Mouse (Mus musculus) intestine, embryonic 15.5 days (tissue): Measurements from ENCODE around the gene Olfr1225. TPM values are rescaled to one million over a fixed set of nuclear protein-coding genes. Genes with fewer than 3 reads are reported as not detected.
"Not testable (repeated sequence)": the region's sequence is repeated elsewhere in the genome, so short reads cannot be mapped to it uniquely, and the experiment has no call there.

ENCODE experiments used
- ATAC-seq: fragments of 200-750 bp; cut with Nextera tagmentation; 2 replicates; pipeline ENCODE4 v1.8.0; 2017; ENCODE audit warnings: moderate TSS enrichment, moderate library complexity
- H3K27ac ChIP-seq: fragments of 300-500 bp; sonication (generic); 2 replicates; pipeline ENCODE4 v1.5.1; 2015; ENCODE audit warnings: mild to moderate bottlenecking, inconsistent platforms
- H3K27me3 ChIP-seq: fragments of 300-500 bp; sonication (generic); replicated peaks from 2 replicates; pipeline ENCODE4 v1.6.1; 2015; ENCODE audit warnings: inconsistent platforms
- H3K36me3 ChIP-seq: fragments of 300-500 bp; sonication (generic); 2 replicates; pipeline ENCODE4 v1.6.1; 2015; ENCODE audit warnings: inconsistent platforms
- H3K4me1 ChIP-seq: fragments of 300-500 bp; sonication (generic); replicated peaks from 2 replicates; pipeline ENCODE4 v1.6.1; 2015; ENCODE audit warnings: inconsistent platforms
- H3K4me2 ChIP-seq: fragments of 300-500 bp; sonication (generic); replicated peaks from 2 replicates; pipeline ENCODE4 v1.6.1; 2015; ENCODE audit warnings: mild to moderate bottlenecking, inconsistent platforms
- H3K4me3 ChIP-seq: fragments of 300-500 bp; sonication (generic); replicated peaks from 2 replicates; pipeline ENCODE4 v1.5.1; 2015; ENCODE audit warnings: inconsistent platforms
- H3K9ac ChIP-seq: fragments of 300-500 bp; sonication (generic); 2 replicates; pipeline ENCODE4 v1.6.1; 2015; ENCODE audit warnings: inconsistent platforms
- H3K9me3 ChIP-seq: fragments of 300-500 bp; sonication (generic); 2 replicates; pipeline ENCODE4 v1.6.1; 2016; ENCODE audit warnings: inconsistent platforms
- WGBS: fragments of 180-500 bp; shearing (Covaris S2); methylation state at CpG from one replicate; pipeline ENCODE4 v1.1.7; 2015; 5-methylcytosine and 5-hydroxymethylcytosine counted together
- polyA plus RNA-seq: library from polyadenylated mRNA; unstranded; fragments of >200 nt; fragmentation: Nextera tagmentation; extraction: Ambion mirVana; gene quantifications from 2 replicates; pipeline ENCODE4 v1.2.1, GENCODE M21; 2015

Olfr1225 gene
- not detected in 2 replicates for polyA plus RNA-seq

- H3K27me3 ChIP-seq = no peaks in the 10 kb centered on the region
- no peak for ATAC-seq
- no peak within 1 kb of the TSS for H3K27ac ChIP-seq
- H3K9ac ChIP-seq = no peak within 1 kb of the TSS
- H3K4me2 ChIP-seq = no peak within 1 kb of the TSS
- no peaks in the 10 kb centered on the region for H3K9me3 ChIP-seq
- no peaks in the 10 kb centered on the region for H3K4me1 ChIP-seq
- no peaks in the 10 kb centered on the region for H3K36me3 ChIP-seq
- WGBS = 91% methylated on average over 1 of the region's 1 CpGs
- no peak within 1 kb of the TSS for H3K4me3 ChIP-seq
Measured at GRCm38 (mm10) chr2:89174569-89174968, at the start of gene Olfr1225. Olfr1225 (minus strand) TSS chr2:89174669.

GRCm38 (mm10) chr2:89199948-89200347, 25.5 kb upstream of the Olfr1225 start, which contains the start of gene Olfr1226:
Olfr1226 (minus strand) TSS chr2:89200048.
- no peak within 1 kb of the TSS for H3K9ac ChIP-seq
- H3K27me3 ChIP-seq = no peaks in the 10 kb centered on the region
- ATAC-seq = no peak
- H3K27ac ChIP-seq = no peak within 1 kb of the TSS
- no peaks in the 10 kb centered on the region for H3K4me1 ChIP-seq
- no peaks in the 10 kb centered on the region for H3K9me3 ChIP-seq
- WGBS = 72% methylated on average over 2 of the region's 2 CpGs
- H3K4me2 ChIP-seq = no peak within 1 kb of the TSS
- no peak within 1 kb of the TSS for H3K4me3 ChIP-seq
- no peaks in the 10 kb centered on the region for H3K36me3 ChIP-seq

DNA sequence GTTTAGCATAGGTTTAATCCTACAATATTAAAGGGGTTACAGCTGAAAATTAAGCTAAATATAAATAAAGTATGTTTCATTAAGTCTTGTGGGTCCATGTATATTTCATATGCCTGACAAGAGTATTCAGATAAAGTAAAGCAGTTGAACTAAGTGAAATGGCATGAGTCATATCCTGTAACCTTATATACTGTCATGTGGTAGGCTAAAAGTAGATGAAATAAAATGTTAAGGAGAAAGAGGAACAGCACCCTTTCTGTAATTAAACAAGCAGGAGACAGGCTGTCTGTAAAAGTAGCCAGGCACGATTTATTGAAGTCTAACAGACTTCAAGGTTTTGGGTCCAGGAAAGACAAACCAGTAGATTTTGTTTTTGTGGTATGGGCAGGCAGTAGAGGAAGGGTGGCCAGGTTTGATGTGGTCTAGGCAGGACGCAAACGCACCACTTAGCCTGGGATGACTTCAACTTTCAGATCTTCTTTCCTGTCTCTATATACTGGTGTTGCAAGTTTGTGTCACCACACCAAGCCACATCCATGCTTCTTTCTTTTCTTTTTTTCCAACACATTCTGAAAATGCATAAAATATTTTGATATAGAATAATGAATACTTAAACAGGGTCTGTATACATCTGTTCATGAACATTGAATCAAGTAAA, 22.0 kb upstream of the Olfr1225 start:
- H3K4me2 ChIP-seq = no peak overlapping the region
- no peak overlapping the region for H3K27ac ChIP-seq
- no peak for ATAC-seq
- no peak overlapping the region for H3K4me3 ChIP-seq
- H3K9ac ChIP-seq = no peak overlapping the region
- no peaks in the 10 kb centered on the region for H3K36me3 ChIP-seq
- H3K9me3 ChIP-seq = no peaks in the 10 kb centered on the region
- H3K27me3 ChIP-seq = no peaks in the 10 kb centered on the region
- H3K4me1 ChIP-seq = no peaks in the 10 kb centered on the region
- 84% methylated on average over 3 of the region's 3 CpGs for WGBS

GRCm38 (mm10) chr2:89164711-89165110, 9.8 kb downstream of the Olfr1225 start:
- H3K27me3 ChIP-seq, H3K9me3 ChIP-seq, H3K4me2 ChIP-seq, H3K36me3 ChIP-seq, H3K9ac ChIP-seq, H3K27ac ChIP-seq, H3K4me1 ChIP-seq, ATAC-seq, H3K4me3 ChIP-seq: not testable (repeated sequence)
- 88% methylated on average over 4 of the region's 4 CpGs for WGBS

- not testable (repeated sequence) for H3K27ac ChIP-seq, H3K4me2 ChIP-seq, H3K9me3 ChIP-seq, ATAC-seq, H3K27me3 ChIP-seq, H3K4me1 ChIP-seq, H3K9ac ChIP-seq, H3K4me3 ChIP-seq, H3K36me3 ChIP-seq
- 94% methylated on average over 8 of the region's 8 CpGs for WGBS
Measured at GRCm38 (mm10) chr2:89163991-89164390, 10.5 kb downstream of the Olfr1225 start, which contains the start of gene Olfr1224-ps1. Olfr1224-ps1 (minus strand) TSS chr2:89164091.

- Histone ChIP-seq H3K9me3 (no peaks in the 10 kb centered on the region), H3K36me3 (no peaks in the 10 kb centered on the region), H3K4me1 (no peaks in the 10 kb centered on the region), H3K4me2 (no peak within 1 kb of the TSS), H3K9ac (no peak within 1 kb of the TSS), H3K27ac (no peak within 1 kb of the TSS), H3K27me3 (no peaks in the 10 kb centered on the region), H3K4me3 (no peak within 1 kb of the TSS)
- ATAC-seq = no peak
- 72% methylated on average over 1 of the region's 1 CpGs for WGBS
Measured at GRCm38 (mm10) chr2:89151460-89151859, 23.0 kb downstream of the Olfr1225 start, which contains the start of gene Olfr1223. Olfr1223 (minus strand) TSS chr2:89151560.

DNA sequence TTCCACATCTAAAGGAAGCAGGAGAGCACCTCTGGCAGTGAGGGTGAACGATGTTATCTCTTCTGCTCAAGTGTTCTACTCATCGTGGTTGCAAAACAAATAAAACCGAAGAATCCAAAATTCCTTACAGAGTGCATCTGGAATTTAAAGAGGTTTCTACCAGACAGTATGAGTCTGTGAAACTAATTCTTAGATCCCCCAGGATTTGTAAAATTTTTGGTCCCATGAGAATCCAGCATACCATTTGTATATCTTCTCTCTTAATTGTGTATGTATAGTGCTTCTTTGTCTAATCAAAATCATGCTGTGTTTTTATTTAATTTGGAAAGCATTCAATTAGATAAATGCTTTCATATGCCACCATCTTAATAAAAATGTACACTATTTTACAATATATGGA, 41.5 kb downstream of the Olfr1225 start, which contains the start of gene Olfr1222:
TSS of gene Olfr1222 (minus strand) at position 101 of the 400 bp plus-strand sequence.
- no peak within 1 kb of the TSS for H3K4me3 ChIP-seq
- ATAC-seq = no peak
- no peak within 1 kb of the TSS for H3K4me2 ChIP-seq
- H3K9me3 ChIP-seq = no peaks in the 10 kb centered on the region
- H3K4me1 ChIP-seq = no peaks in the 10 kb centered on the region
- 55% methylated on average over 3 of the region's 3 CpGs for WGBS
- no peak within 1 kb of the TSS for H3K9ac ChIP-seq
- H3K27ac ChIP-seq = no peak within 1 kb of the TSS
- no peaks in the 10 kb centered on the region for H3K27me3 ChIP-seq
- no peaks in the 10 kb centered on the region for H3K36me3 ChIP-seq

Other genes with a start within 250 kb of the Olfr1225 start
- gene Olfr1211, start 236.6 kb downstream of the Olfr1225 start, polyA plus RNA-seq = not detected in 2 replicates
- gene Olfr1212, start 220.7 kb downstream of the Olfr1225 start, polyA plus RNA-seq = not detected in 2 replicates
- gene Gm13762, start 194.4 kb downstream of the Olfr1225 start, polyA plus RNA-seq = not detected in 2 replicates
- not detected in 2 replicates for gene Olfr1214, start 182.0 kb downstream of the Olfr1225 start, polyA plus RNA-seq
- gene Olfr1215, start 167.7 kb downstream of the Olfr1225 start, polyA plus RNA-seq = not detected in 2 replicates
- gene Olfr1216, start 156.3 kb downstream of the Olfr1225 start, polyA plus RNA-seq = not detected in 2 replicates
- not detected in 2 replicates for gene Olfr1217, start 142.6 kb downstream of the Olfr1225 start, polyA plus RNA-seq
- not detected in 2 replicates for gene Olfr1218, start 113.5 kb downstream of the Olfr1225 start, polyA plus RNA-seq
- not detected in 2 replicates for gene Olfr1219, start 91.2 kb downstream of the Olfr1225 start, polyA plus RNA-seq
- not detected in 2 replicates for gene Olfr1220, start 67.8 kb downstream of the Olfr1225 start, polyA plus RNA-seq
- not detected in 2 replicates for gene Olfr1221, start 57.4 kb downstream of the Olfr1225 start, polyA plus RNA-seq
- gene Olfr1222, start 41.6 kb downstream of the Olfr1225 start, polyA plus RNA-seq = not detected in 2 replicates
- not detected in 2 replicates for gene Olfr1223, start 23.1 kb downstream of the Olfr1225 start, polyA plus RNA-seq
- gene Olfr1224-ps1, start 10.6 kb downstream of the Olfr1225 start, polyA plus RNA-seq = not detected in 2 replicates
- gene Olfr1226, start 25.4 kb upstream of the Olfr1225 start, polyA plus RNA-seq = not detected in 2 replicates
- gene Olfr1228, start 79.4 kb upstream of the Olfr1225 start, polyA plus RNA-seq = not detected in 2 replicates
- gene Olfr1229, start 113.3 kb upstream of the Olfr1225 start, polyA plus RNA-seq = not detected in 2 replicates
- not detected in 2 replicates for gene Olfr1230, start 122.6 kb upstream of the Olfr1225 start, polyA plus RNA-seq
- gene Olfr1231, start 132.4 kb upstream of the Olfr1225 start, polyA plus RNA-seq = not detected in 2 replicates
- not detected in 2 replicates for gene Olfr1232, start 155.0 kb upstream of the Olfr1225 start, polyA plus RNA-seq
- gene Olfr1233, start 167.7 kb upstream of the Olfr1225 start, polyA plus RNA-seq = not detected in 2 replicates
- gene Olfr1234, start 190.2 kb upstream of the Olfr1225 start, polyA plus RNA-seq = not detected in 2 replicates
- not detected in 2 replicates for gene Olfr1238, start 235.0 kb upstream of the Olfr1225 start, polyA plus RNA-seq
- not detected in 2 replicates for gene Olfr1239, start 245.7 kb upstream of the Olfr1225 start, polyA plus RNA-seq